Mouse (Mus musculus) kidney, adult 2 months (tissue): ENCODE results near the gene Gm21972.

Experiments used
- CTCF ChIP-seq: fragments of 200-500 bp; conservative IDR thresholded peaks from 2 replicates; pipeline ENCODE4 v1.5.1; 2011; ENCODE audit warnings: low read depth, mild to moderate bottlenecking, control low read depth, low read length, moderate library complexity, mixed read lengths; ENCODE audit not compliant: insufficient read depth, insufficient read length
- POLR2A ChIP-seq: fragments of 200-500 bp; IDR thresholded peaks from one replicate; pipeline ENCODE4 v1.6.1; 2011; ENCODE audit warnings: low read depth, low read length, control low read depth

GRCm38 (mm10) chr1:86144001-86144944, 10.8 kb downstream of the Gm21972 start:
- no peak for TF ChIP-seq POLR2A
- TF ChIP-seq CTCF, result no peak
